Mouse (Mus musculus) MN1 (cell line): Measurements from ENCODE around the gene Klhdc9.

ENCODE experiments used
- DNase-seq: peaks from one replicate; pipeline ENCODE4 v3.0.0-alpha.2; 2016; ENCODE audit warnings: low spot score

Gene Klhdc9

GRCm38 (mm10) chr1:171360656-171361055, at the start of gene Klhdc9:
Gene Klhdc9 (minus strand): TSS chr1:171360798.
- DNase-seq, result no peak

DNA sequence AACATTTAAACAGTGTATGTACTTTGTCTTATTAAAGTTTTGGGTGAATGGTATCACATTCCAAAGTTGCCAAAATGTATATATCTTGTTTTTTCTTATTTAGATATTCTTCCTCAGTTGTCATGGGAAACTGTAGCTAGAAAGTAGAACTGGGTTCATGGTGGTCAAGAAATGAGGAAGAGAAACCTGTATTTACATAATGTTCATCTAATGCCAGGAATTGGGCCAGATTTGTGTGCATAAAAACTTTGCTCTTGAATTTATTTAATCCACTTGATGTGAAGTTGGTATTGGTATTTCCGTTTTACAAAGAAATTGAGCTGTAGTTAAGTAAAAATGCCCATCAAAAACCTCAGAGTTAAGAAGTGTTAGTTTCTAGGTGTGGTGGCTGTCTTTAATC, 49.6 kb upstream of the Klhdc9 start:
- no peak for DNase-seq

DNA sequence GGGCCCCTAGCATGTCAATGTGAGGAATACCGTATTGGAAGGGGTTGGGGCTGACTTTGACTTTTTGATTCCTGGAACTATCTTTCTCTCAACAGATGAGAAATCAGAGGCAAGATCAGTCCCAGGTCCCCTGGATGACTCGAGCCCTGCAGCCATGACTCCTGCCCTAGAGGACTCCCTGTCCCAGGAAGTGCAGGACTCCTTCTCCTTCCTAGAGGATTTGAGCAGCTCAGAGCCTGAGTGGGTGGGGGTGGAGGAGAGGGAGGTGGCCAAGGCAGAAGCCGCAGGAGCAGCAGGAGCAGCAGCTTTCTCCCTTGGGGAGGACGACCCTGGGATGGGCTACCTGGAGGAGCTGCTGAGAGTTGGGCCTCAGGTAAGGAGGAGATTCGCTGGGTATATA, 46.7 kb upstream of the Klhdc9 start:
- DNase-seq, result no peak

GRCm38 (mm10) chr1:171402991-171403390, 42.4 kb upstream of the Klhdc9 start:
- no peak for DNase-seq

DNA sequence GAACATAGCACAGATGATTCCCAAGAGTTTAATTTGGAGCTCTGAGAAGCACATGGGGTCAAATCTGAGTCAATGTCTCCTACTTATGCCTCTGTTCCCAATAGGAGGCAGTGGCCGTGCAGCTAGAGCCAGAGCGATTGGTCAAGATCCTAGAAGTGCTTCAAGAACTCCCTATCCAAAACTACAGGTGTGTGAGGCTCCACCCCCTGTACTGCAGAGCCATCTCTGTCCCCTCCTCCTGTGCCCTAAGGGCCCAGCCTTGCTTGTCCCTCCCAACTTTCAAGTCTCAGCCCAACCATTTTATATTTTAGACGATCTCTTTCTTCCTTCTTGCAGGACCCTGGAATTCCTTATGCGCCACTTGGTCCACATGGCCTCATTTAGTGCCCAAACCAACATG, 41.2 kb upstream of the Klhdc9 start:
- DNase-seq, result no peak

DNA sequence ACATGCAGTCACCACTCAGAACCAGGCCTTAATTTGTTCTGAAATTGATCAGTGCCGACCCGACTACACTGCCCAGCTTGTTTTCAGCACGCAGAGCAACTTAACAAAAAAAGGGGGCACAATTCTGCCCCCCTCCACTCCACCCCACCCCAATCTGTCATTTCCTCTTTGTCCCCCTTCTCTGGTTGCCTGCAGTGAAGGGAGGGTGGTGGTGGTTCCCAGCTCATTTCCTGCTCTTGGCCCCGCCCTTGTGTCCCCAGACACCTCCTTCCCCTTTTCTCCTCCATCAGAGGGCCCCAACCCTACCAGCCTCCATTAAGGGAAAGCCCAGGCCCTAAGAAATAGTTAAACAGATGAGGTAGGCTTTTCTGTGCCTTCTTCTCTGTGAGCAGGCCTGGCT, 29.5 kb upstream of the Klhdc9 start:
- DNase-seq, result no peak

DNA sequence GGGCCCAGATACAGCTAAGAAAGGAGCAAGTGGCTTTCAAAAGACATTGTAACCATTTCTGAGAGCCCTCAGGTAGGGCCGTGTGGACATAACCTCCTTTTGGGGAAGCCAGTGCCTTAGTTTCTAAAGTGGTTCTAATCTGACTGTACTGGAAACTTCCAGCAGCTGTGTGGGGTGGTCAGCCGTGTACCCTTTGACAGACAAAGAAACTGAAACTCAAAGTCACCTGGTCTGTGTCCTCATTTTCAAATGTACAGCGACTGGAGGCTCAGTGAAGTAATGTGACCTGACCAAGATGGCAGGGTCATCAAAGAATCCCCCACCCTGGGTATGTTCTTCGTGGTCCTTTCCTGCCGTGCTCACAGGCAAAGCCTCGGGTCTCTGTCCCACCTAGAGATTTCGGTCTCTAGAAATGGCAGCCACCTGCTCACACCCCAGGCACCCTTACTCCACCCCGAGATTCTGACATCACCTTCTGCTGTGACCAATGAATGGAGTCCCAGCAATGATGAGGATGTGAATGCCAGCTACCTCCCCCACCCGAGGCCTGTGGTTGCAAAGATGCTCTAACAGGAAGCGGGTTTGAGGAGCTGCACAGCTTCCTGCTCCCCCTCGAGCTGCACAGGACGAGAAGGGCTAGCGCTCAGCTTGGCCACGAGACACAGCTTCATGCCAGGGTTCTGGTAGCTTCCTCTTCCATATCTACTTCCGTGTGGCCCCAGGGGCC, 27.9 kb upstream of the Klhdc9 start, which contains the start of gene Arhgap30:
Gene Arhgap30, plus strand, starts transcription at position 579 of the 727 bp plus-strand sequence.
- no peak for DNase-seq

DNA sequence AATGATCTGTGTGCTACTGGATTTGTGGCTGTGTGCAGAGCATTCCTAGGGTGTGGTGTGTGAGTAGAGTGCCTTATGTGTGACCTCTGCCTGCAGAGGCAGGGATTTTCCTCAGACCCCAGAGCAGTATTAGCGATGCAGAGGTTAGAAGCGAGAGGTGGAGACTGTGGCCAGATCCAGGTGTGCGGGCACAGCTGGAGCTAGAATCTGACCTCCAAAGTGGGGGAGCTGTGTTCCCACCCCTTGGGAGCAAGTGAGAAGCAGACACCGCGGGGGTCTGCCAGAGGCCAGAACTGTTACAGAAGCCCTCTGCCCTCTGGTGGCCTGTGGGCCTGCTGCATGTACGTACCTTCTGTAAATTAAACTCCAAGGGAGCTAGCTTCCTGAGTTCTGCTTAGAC, 26.5 kb upstream of the Klhdc9 start:
- no peak for DNase-seq

DNA sequence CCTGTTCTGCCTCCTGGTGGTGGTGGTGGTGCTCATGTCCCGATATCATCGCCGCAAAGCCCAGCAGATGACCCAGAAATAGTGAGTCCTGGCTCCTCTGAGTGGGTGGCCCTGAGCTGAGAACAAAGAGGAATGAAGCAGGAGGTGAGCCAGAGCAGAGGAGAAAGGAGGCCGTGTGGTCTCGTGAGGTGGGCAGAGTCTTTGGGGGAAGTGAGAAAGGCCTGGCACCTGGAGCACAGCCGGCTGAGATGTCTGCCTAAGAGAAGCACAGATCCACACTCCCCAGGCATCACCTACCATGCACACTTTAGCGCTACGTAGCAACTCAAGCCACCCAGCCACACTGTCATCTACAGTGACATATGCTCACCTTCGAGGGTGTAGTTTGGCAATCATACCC, 24.6 kb upstream of the Klhdc9 start:
- no peak for DNase-seq

GRCm38 (mm10) chr1:171384361-171384760, 23.8 kb upstream of the Klhdc9 start:
- DNase-seq, result no peak

DNA sequence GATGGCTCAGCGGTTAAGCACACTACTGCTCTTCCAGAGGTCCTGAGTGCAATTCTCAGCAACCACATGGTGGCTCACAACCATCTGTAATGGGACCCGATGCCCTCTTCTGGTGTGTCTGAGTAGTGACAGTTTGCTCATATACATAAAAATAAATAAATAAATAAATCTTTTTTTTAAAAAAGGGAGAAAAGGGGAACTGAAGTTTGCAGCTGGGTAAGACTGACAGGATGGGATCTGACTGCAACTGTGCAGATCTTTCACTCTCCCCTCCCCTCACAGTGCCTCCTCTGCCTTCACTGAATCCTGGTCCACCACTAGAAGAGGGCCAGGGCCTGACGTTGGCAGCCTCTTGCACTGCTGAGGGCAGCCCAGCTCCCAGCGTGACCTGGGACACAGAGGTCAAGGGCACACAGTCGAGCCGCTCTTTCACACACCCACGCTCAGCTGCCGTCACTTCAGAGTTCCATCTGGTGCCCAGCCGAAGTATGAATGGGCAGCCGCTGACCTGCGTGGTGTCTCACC, 21.6 kb upstream of the Klhdc9 start:
- no peak for DNase-seq

DNA sequence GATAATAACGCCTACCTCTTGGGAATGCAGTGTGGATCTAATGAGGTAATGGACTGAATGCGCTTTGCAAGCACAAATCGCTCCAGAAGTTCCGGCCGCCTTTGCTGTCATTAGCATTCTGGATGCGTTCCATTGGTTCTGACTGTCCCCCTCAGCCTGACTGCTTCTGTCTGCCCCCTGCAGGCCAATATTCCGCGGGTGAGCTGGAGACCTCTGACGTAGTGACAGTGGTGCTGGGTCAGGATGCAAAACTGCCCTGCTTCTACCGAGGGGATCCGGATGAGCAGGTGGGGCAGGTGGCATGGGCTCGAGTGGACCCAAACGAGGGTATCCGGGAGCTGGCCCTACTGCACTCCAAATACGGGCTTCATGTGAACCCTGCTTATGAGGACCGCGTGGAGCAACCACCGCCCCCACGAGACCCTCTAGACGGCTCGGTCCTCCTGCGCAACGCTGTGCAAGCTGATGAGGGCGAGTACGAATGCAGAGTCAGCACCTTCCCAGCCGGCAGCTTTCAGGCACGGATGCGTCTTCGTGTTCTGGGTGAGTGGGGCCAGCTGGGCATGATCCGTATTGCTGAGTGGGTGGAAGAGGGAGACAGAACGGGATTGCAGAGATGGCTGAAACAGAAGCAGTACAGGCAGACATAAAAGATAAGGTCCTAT, 19.5 kb upstream of the Klhdc9 start:
- DNase-seq, result peak; percentile 87

GRCm38 (mm10) chr1:171378298-171378697, 17.7 kb upstream of the Klhdc9 start:
- no peak for DNase-seq

GRCm38 (mm10) chr1:171375646-171376097, 15.1 kb upstream of the Klhdc9 start:
- DNase-seq, result peak; percentile 84

GRCm38 (mm10) chr1:171373946-171374345, 13.3 kb upstream of the Klhdc9 start:
- DNase-seq, result no peak

DNA sequence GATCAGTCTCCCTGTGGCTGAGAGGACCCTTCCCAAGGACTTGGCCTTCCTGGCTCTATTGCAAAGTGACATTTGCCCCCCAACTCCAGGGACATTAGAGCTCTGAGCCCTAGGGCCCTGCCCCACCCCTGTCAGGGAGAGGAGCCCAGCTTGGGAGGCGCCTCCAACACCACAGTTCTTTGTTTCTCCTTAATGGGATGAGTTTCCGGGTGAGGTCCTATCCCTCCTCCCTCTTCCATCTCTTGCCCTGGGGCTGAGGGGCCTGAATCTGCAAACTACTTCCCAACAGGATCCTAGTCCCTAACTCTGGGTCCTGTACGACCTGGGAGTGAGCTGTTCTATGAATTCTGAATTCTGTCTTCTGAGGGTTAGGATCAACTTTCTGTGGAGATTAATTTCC, 12.3 kb upstream of the Klhdc9 start:
- DNase-seq, result no peak

- DNase-seq, result no peak
Observed at GRCm38 (mm10) chr1:171369845-171370556, 9.4 kb upstream of the Klhdc9 start, which contains the start of gene Nectin4. Gene Nectin4 (plus strand): TSS chr1:171370099.

GRCm38 (mm10) chr1:171365934-171366333, 5.3 kb upstream of the Klhdc9 start:
- no peak for DNase-seq

- DNase-seq, result peak; percentile 85
Observed at GRCm38 (mm10) chr1:171361106-171362103, 807 bp upstream of the Klhdc9 start.

DNA sequence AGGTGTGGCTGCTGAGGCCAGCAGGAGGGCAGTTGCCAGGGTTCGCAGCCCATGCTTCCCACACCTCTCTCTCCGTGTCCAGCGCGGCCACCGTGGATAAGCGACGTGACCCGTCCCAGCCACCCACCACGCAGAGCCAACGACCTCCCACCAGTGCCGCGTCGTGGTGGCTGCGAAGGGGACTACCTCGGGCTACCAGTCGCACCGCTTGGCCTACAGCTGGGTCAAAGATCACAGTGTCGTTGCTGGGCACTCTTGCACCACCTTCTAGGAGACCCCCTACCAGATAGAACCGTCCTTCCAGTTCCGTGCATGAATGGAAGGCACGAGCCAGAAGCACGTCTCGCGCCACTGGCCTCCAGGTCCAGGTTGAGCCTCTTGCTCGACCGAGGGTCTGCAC, 345 bp downstream of the Klhdc9 start:
- DNase-seq, result no peak

GRCm38 (mm10) chr1:171358421-171358820, 2.2 kb downstream of the Klhdc9 start:
- DNase-seq, result peak; percentile 67
